Mouse (Mus musculus): ENCODE data around the gene Rhoa. TPM values are rescaled to one million over a fixed set of nuclear protein-coding genes. Genes with fewer than 3 reads are reported as not detected.

The Rhoa gene
- total RNA-seq, 2 experiments from 2014 or later = 247 to 296 TPM

Other genes with a start within 250 kb of the Rhoa start
- 0.67 TPM in 1 of 2 replicates, not detected in the other for gene Mst1, start 225.7 kb upstream of the Rhoa start, total RNA-seq (2014; fragmentation: Nextera tagmentation)
- gene Mst1, start 225.7 kb upstream of the Rhoa start, total RNA-seq (2017) = 0.34 and 1.6 TPM in 2 replicates
- 64.5 and 75.3 TPM in 2 replicates for gene Rnf123, start 222.8 kb upstream of the Rhoa start, total RNA-seq (2014; fragmentation: Nextera tagmentation)
- 29.7 and 30.3 TPM in 2 replicates for gene Rnf123, start 222.8 kb upstream of the Rhoa start, total RNA-seq (2017)
- 72.6 and 79.0 TPM in 2 replicates for gene Apeh, start 211.5 kb upstream of the Rhoa start, total RNA-seq (2014; fragmentation: Nextera tagmentation)
- 75.8 and 83.2 TPM in 2 replicates for gene Apeh, start 211.5 kb upstream of the Rhoa start, total RNA-seq (2017)
- gene Bsn, start 115.7 kb upstream of the Rhoa start, total RNA-seq (2014; fragmentation: Nextera tagmentation) = 6.2 and 9.0 TPM in 2 replicates
- 3.2 and 3.7 TPM in 2 replicates for gene Bsn, start 115.7 kb upstream of the Rhoa start, total RNA-seq (2017)
- 12.5 and 20.8 TPM in 2 replicates for gene Dag1, start 42.2 kb upstream of the Rhoa start, total RNA-seq (2014; fragmentation: Nextera tagmentation)
- 3.3 and 4.6 TPM in 2 replicates for gene Dag1, start 42.2 kb upstream of the Rhoa start, total RNA-seq (2017)
- gene Nicn1, start 15.7 kb upstream of the Rhoa start, total RNA-seq (2014; fragmentation: Nextera tagmentation) = 8.7 and 9.8 TPM in 2 replicates
- 5.2 and 10.7 TPM in 2 replicates for gene Nicn1, start 15.7 kb upstream of the Rhoa start, total RNA-seq (2017)
- gene Amt, start 9.3 kb upstream of the Rhoa start, total RNA-seq (2014; fragmentation: Nextera tagmentation) = 0.19 and 0.70 TPM in 2 replicates
- gene Amt, start 9.3 kb upstream of the Rhoa start, total RNA-seq (2017) = 1.8 TPM in 1 of 2 replicates, not detected in the other
- 13.7 and 16.6 TPM in 2 replicates for gene Tcta, start within 50 bp of the Rhoa start, total RNA-seq (2014; fragmentation: Nextera tagmentation)
- gene Tcta, start within 50 bp of the Rhoa start, total RNA-seq (2017) = 4.1 and 6.7 TPM in 2 replicates
- gene Gpx1, start 32.8 kb downstream of the Rhoa start, total RNA-seq (2014; fragmentation: Nextera tagmentation) = 2,602 and 2,684 TPM in 2 replicates
- gene Gpx1, start 32.8 kb downstream of the Rhoa start, total RNA-seq (2017) = 1,938 and 2,180 TPM in 2 replicates
- 78.5 and 89.4 TPM in 2 replicates for gene Usp4, start 41.7 kb downstream of the Rhoa start, total RNA-seq (2014; fragmentation: Nextera tagmentation)
- 62.7 and 75.5 TPM in 2 replicates for gene Usp4, start 41.7 kb downstream of the Rhoa start, total RNA-seq (2017)
- gene 1700102P08Rik, start 86.7 kb downstream of the Rhoa start, total RNA-seq (2014; fragmentation: Nextera tagmentation) = 1.6 TPM in 1 of 2 replicates, not detected in the other
- gene 1700102P08Rik, start 86.7 kb downstream of the Rhoa start, total RNA-seq (2017) = 0.43 TPM in 1 of 2 replicates, not detected in the other
- not detected in 2 replicates for gene Ccdc36, start 122.4 kb downstream of the Rhoa start, total RNA-seq (2014; fragmentation: Nextera tagmentation)
- 0.72 and 0.90 TPM in 2 replicates for gene Ccdc36, start 122.4 kb downstream of the Rhoa start, total RNA-seq (2017)
- gene BC048562, start 130.4 kb downstream of the Rhoa start, total RNA-seq (2014; fragmentation: Nextera tagmentation) = not detected in 2 replicates
- gene BC048562, start 130.4 kb downstream of the Rhoa start, total RNA-seq (2017) = not detected in 2 replicates
- gene Ccdc71, start 154.4 kb downstream of the Rhoa start, total RNA-seq (2014; fragmentation: Nextera tagmentation) = 22.2 and 23.5 TPM in 2 replicates
- gene Ccdc71, start 154.4 kb downstream of the Rhoa start, total RNA-seq (2017) = 13.2 and 17.9 TPM in 2 replicates
- gene Klhdc8b, start 155.5 kb downstream of the Rhoa start, total RNA-seq (2014; fragmentation: Nextera tagmentation) = 0.56 TPM in 1 of 2 replicates, not detected in the other
- 1.2 and 5.5 TPM in 2 replicates for gene Klhdc8b, start 155.5 kb downstream of the Rhoa start, total RNA-seq (2017)
- 0.38 TPM in 1 of 2 replicates, not detected in the other for gene Lamb2, start 173.6 kb downstream of the Rhoa start, total RNA-seq (2014; fragmentation: Nextera tagmentation)
- gene Lamb2, start 173.6 kb downstream of the Rhoa start, total RNA-seq (2017) = 0.05 and 0.09 TPM in 2 replicates
- gene Usp19, start 184.5 kb downstream of the Rhoa start, total RNA-seq (2014; fragmentation: Nextera tagmentation) = 80.9 and 90.2 TPM in 2 replicates
- 32.3 and 34.9 TPM in 2 replicates for gene Usp19, start 184.5 kb downstream of the Rhoa start, total RNA-seq (2017)
- 252 and 261 TPM in 2 replicates for gene Qars, start 201.6 kb downstream of the Rhoa start, total RNA-seq (2014; fragmentation: Nextera tagmentation)
- gene Qars, start 201.6 kb downstream of the Rhoa start, total RNA-seq (2017) = 144 and 181 TPM in 2 replicates
- gene Qrich1, start 210.7 kb downstream of the Rhoa start, total RNA-seq (2014; fragmentation: Nextera tagmentation) = 131 and 140 TPM in 2 replicates
- 119 and 145 TPM in 2 replicates for gene Qrich1, start 210.7 kb downstream of the Rhoa start, total RNA-seq (2017)